Mouse (Mus musculus) brain, embryonic 14.5 days (tissue): ENCODE results near the gene Slc38a6. TPM values are rescaled to one million over a fixed set of nuclear protein-coding genes. Genes with fewer than 3 reads are reported as not detected.

Experiments used
- DNase-seq: peaks from one replicate; pipeline ENCODE4 v3.0.0-alpha.2; 2011; ENCODE audit warnings: low read depth
- CTCF ChIP-seq: fragments of 200-500 bp; IDR thresholded peaks from 2 replicates; pipeline ENCODE4 v1.5.1; 2012; ENCODE audit warnings: inconsistent platforms, mild to moderate bottlenecking, moderate library complexity, borderline replicate concordance; ENCODE audit not compliant: insufficient read depth, insufficient read length; ENCODE audit errors: extremely low read depth
- POLR2A ChIP-seq: fragments of 200-500 bp; IDR thresholded peaks from 2 replicates; pipeline ENCODE4 v1.6.1; 2012; ENCODE audit warnings: mild to moderate bottlenecking, inconsistent platforms, borderline replicate concordance; ENCODE audit not compliant: poor library complexity, insufficient read depth, insufficient read length, severe bottlenecking; ENCODE audit errors: extremely low read depth
- polyA plus RNA-seq: library from polyadenylated mRNA; depleted of rRNA; stranded (reverse); fragments of >200 nt; gene quantifications from 2 replicates; pipeline ENCODE4 v1.2.3, GENCODE M21; 2012

Slc38a6 gene
- polyA plus RNA-seq, 1 experiment: 34.6 TPM

GRCm38 (mm10) chr12:73341703-73342663, 55.4 kb downstream of the Slc38a6 start:
- DNase-seq: no peak

DNA sequence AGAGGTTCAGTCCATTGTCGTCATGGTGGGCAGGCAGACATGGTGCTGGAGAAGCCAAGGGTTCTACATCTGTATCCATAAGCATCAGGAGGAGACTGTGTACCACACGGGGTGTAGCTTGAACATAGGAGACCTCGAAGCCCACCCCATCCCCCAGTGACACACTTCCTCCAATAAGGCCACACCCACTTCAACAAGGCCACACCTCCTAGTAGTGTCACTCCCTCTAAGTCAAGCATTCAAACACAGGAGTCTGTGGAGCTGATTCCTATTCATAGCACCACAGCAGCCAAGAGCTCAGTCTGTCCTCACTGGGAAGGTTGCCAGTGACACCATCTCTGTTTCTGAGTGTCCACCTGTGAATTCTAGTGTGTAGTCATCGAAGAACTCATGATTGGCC, 57.7 kb downstream of the Slc38a6 start:
- no peak for DNase-seq
- TF ChIP-seq CTCF (no peak), POLR2A (no peak)

More at GRCm38 (mm10) chr12:73341703-73342663, 55.4 kb downstream of the Slc38a6 start:
- no peak for TF ChIP-seq POLR2A
- no peak for TF ChIP-seq CTCF

DNA sequence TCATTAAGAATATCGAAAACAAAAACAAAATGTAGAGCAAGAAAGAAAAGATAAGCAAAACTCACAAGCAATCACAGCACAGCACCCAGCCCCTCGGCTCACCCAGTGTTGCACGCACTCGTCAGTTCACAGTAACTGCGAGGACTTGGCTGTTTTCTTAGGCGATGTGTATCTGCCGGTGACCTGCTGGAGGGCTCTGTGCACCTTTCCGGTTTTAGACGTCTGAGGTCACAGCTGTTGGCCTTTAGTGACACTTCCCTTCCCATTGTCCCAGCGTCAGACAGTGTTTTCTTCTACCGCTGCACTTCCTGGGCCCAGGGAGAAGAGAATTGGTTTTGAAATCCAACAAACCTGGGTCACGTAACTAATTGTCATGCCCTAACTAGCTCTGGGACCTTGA, 58.6 kb downstream of the Slc38a6 start:
- TF ChIP-seq CTCF (no peak), POLR2A (no peak)
- no peak for DNase-seq

- TF ChIP-seq POLR2A (no peak), CTCF (no peak)
- DNase-seq: no peak
These were observed 60.6 kb downstream of the Slc38a6 start for GRCm38 (mm10) chr12:73347202-73347601.

GRCm38 (mm10) chr12:73350466-73350865, 63.9 kb downstream of the Slc38a6 start:
- TF ChIP-seq CTCF: no peak
- TF ChIP-seq POLR2A: no peak
- no peak for DNase-seq

DNA sequence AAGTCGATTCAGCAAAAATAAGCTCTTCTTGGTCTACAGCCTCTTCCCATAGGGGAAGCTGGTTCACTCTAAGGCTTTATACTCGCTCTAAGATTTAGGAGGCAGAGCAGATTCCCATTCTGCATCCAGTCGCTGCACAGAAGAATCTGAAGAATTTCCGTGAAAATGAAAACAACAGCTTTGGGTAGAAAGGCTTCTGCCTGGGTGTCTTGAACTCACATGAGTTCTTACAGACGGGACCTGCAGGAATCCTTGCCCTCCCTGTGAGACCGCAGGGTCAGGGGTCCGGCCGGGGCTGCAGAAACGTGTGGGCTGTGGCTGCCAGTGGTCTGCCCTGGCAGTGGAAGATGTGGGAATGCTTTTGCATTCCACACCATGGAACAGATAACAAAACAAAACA, 64.4 kb downstream of the Slc38a6 start:
- TF ChIP-seq CTCF (no peak), POLR2A (no peak)
- DNase-seq: no peak

- TF ChIP-seq CTCF: no peak
- no peak for TF ChIP-seq POLR2A
These were observed 65.2 kb downstream of the Slc38a6 start for GRCm38 (mm10) chr12:73351746-73352145.

DNA sequence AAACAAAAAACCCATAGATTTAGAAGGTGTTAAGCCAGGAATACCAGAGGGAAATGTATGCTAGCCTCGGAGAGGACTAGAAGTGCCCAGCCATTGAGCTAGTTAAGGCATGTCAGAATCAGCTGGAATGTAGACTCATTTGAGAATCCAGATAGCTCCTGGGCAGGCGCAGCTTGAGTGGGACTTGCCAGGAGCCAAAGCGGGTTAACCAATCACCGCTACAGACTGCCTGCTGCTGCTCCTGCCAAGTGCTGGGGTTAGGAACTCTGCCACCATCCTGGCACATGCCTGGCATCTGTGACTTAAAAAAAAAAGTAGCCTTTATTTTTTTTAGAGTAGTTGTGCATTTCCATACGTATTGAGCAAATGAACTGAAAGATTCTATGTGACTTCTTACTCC, 66.8 kb downstream of the Slc38a6 start:
- peak; percentile 79 for DNase-seq
- no peak for TF ChIP-seq CTCF
- TF ChIP-seq POLR2A: no peak

More at GRCm38 (mm10) chr12:73351746-73352145, 65.2 kb downstream of the Slc38a6 start:
- DNase-seq: no peak

GRCm38 (mm10) chr12:73354521-73354920, 67.9 kb downstream of the Slc38a6 start:
- DNase-seq: peak; percentile 59
- TF ChIP-seq POLR2A (no peak), CTCF (no peak)

- no peak for TF ChIP-seq POLR2A
- TF ChIP-seq CTCF: no peak
- DNase-seq: no peak
These were observed 68.7 kb downstream of the Slc38a6 start for GRCm38 (mm10) chr12:73355084-73355775.

DNA sequence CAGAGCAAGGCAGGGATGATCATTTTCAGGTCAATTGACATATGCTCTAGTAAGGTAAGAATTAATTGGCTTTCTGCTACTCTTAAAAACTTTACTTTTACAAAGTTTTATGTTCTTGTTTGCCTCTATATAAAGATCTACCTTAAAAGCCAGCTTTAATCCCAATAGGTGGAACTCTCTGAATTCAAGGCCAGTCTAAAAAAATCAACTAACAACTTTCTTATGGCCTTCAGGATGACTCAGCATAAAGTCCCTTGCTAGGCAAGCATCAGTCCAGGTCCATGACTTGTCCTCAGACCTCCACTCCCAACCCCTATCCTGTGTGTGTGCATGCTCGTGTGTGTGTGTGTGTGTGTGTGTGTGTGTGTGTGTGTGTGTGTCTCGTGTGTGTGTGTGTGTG, 70.1 kb downstream of the Slc38a6 start:
- TF ChIP-seq CTCF (no peak), POLR2A (no peak)
- no peak for DNase-seq
